Mouse (Mus musculus) urinary bladder, postnatal 36 days (tissue): ENCODE data around the gene Smc1a.
A peak's percentile ranks its signal among the peaks of the same experiment; 100 is the strongest.

ENCODE experiments used
- DNase-seq, 2 experiments: peaks; one replicate each; pipeline ENCODE4 v3.0.0; 2022; ENCODE audit warnings: low spot score in 2 of 2, mixed read lengths in 1 of 2

The Smc1a gene

DNA sequence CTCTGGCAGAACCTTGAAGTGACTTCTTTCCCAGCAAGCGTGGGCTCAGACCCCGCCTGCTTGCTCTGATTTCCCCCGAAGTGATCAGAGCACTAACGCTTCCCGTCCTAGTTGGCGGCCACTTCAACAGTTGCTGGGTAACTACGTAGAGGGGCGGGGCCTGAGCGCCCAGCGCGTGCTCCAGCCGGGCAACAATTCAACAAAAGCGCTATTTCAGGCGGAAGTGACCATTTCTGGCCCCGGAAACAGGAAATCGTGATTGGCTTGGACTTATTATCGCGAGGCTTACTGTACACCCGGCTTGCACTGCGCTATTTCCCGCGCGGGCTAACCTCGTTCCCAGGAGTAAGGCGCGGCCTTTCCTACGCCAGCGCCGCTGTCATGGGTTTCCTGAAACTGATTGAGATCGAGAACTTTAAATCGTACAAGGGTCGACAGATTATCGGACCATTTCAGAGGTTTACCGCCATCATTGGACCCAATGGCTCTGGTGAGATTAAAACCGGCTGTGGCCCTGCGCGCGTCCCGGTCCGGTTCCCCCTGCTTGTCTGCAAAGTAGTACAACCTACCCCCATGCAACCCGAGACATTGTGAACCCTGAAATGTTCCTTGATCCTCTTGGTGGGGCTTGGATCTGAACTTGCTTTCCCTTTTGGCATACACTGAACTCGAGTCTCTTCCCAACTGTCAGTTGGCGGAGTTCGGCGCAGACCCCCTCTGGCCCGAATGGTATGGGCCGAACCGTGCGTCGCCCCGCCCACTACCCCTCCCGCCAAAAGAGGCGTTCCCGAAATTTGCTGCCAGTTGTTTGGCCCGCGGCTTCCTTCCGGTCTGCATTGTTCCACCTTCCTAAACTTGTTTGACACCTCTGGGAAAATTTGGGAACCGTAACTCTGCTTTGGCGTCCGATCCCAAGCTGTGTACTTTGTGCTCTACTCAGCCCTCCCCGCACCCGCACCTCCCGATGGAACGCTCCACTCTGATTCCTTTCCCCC, at the start of gene Smc1a, which contains the start of gene Ribc1:
Gene Smc1a (plus strand): TSS at position 278 of the 995 bp plus-strand sequence.
Gene Ribc1 (minus strand): TSS at position 145 of the 995 bp plus-strand sequence.
- peak; percentile 82 to 91 for DNase-seq

- no peak for DNase-seq
Observed at GRCm38 (mm10) chrX:151999006-151999710, 17.1 kb upstream of the Smc1a start.

GRCm38 (mm10) chrX:152001182-152001684, 15.0 kb upstream of the Smc1a start:
- DNase-seq: no peak

GRCm38 (mm10) chrX:152001737-152002710, 14.2 kb upstream of the Smc1a start, which contains the start of gene Hsd17b10:
TSS of gene Hsd17b10 (plus strand) at chrX:152001845.
- DNase-seq: peak; percentile 68 to 81

DNA sequence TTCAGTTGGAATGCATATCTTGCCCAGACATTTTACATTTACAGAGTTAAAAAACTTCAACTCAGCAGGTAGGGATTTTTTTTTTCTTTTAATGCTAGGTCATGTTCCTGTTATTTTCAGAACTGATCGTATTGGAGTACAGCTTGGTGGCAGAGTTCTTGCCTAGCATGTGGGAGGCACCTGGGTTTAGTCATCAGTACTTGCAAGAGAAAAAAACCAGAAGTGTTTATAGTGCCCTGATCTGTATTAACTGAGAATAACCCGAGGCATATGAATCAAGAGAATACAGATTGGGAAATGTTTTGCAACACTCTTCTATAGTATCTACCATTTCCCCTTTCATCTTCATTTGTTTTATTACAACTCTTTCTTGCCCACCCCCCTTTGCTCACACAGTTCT, 13.4 kb upstream of the Smc1a start:
- DNase-seq: no peak

GRCm38 (mm10) chrX:152007863-152008262, 8.4 kb upstream of the Smc1a start:
- no peak for DNase-seq

GRCm38 (mm10) chrX:152015752-152016150, 477 bp upstream of the Smc1a start:
- no peak for DNase-seq

- DNase-seq: no peak
Observed at GRCm38 (mm10) chrX:152017186-152017585, 958 bp downstream of the Smc1a start.

DNA sequence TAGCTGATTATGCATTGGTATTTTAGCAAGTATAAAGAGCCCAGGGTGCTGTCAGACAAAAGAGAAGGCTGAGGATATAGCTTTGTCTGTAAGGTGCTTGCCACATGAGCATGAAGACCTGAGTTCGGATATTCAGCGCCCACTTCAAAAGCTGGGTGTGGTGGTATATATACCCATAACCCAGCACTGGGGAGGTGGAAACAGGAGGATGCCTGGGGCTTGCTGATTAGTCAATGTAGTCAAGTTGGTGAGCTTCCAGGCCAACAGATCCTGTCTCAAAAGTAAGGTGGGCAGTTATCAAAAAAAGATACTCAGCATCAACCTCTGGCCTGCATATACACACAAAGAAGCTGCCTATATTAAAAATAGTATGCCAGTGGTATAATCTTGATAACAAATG, 3.1 kb downstream of the Smc1a start:
- DNase-seq: no peak

- DNase-seq: no peak
Observed at GRCm38 (mm10) chrX:152039865-152040264, 23.6 kb downstream of the Smc1a start.

DNA sequence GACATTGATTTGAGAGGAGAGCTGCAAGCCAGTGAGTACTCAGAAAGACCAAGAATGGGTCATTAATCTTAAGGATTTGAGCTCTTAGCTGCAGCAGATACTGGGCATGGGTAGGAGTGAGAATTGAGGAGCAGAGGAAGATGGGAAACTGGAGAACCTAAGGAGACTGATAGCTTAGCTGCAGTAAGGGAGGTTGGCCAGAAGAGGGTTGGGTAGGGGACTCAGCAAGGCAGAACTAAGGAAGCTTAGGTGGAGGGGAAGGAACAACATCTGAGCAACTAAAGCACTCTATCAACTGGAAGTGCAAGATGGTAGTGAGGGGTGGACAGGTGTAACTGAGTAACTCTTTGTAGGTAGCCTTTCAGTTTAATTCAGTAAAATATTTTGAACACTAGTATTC, 31.0 kb downstream of the Smc1a start:
- DNase-seq: no peak

GRCm38 (mm10) chrX:152052546-152052945, 36.3 kb downstream of the Smc1a start:
- DNase-seq: no peak

GRCm38 (mm10) chrX:152054094-152054493, 37.9 kb downstream of the Smc1a start:
- no peak for DNase-seq

DNA sequence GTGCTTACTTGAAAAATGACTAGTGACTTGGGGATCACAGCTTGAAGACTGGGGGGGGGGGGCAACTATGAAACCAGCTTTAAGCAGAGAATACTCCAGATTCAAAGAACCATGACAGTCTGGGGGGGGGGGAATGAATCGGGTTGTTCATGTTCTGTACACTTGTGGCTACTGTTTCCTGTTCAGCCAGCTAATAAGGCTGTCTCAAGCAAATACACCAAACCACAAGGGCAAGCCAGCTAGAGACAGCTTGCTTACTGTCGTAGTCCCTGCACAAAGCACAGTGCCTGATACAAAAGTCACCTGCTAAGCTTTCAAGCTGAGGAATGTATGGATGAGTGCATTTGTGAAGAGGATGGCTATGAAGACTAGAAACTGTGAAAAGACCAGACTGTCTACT, 49.4 kb downstream of the Smc1a start:
- no peak for DNase-seq

DNA sequence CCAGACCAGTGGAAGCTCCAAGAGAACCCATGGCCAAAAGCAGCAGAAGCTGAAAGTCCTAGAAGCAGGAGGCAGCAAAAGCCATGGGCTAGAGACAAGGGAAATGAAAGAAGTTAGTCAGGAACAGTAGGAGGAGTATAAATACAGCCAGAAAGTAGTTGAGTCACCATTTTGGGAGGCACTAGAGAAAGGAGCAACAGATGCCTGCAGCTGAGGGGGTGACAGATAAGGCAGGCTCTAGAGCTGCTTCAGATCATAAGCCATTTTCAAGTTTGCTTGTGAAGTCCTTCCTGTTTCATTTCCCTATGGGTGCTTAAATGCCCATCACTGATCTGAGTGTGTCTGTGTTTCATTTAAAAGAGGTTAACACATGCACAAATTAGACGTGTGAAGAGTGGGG, 51.6 kb downstream of the Smc1a start:
- no peak for DNase-seq

- peak in 1 of 2 experiments; percentile 6 for DNase-seq
Observed at GRCm38 (mm10) chrX:152089832-152090614, 73.8 kb downstream of the Smc1a start.

DNA sequence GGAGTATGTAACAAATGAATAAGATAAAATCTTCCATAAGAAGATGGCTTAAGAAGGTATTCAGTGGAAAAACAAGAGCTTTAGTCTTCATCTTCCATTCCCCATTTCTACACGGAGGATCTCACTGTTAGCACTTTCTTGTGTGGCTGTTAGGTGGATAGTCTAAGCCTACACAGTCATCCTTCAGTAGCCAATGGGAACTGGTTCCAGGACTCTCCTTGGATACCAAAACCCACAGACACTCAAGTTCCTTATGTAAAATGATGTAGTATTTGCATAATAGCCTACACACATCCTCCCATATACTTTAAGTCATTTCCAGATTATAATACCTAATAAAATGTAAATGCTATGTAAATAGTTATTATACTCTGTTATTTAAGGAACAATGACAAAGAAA, 81.3 kb downstream of the Smc1a start:
- DNase-seq: no peak
